Mouse (Mus musculus): Measurements from ENCODE around the gene Rhbdd2. TPM values are rescaled to one million over a fixed set of nuclear protein-coding genes. Genes with fewer than 3 reads are reported as not detected.

Gene Rhbdd2
- polyA plus RNA-seq, 1 experiment, result 13.9 TPM

GRCm38 (mm10) chr5:135621725-135622124 is 10.7 kb upstream of the Rhbdd2 start:
- TF ChIP-seq POLR2A (IDR thresholded peaks at IDR 0.05; ENCODE audit: borderline replicate concordance, low read depth, low read length) (no peak), CTCF (IDR thresholded peaks at IDR 0.05; ENCODE audit: low read depth, low read length) (no peak)
- no peak overlapping the region for H3K27ac ChIP-seq (ENCODE audit: insufficient read depth, low read depth, low read length)
- H3K4me1 ChIP-seq (ENCODE audit: control insufficient read depth, insufficient read depth, low read length), result no peaks in the 10 kb centered on the region
- H3K4me3 ChIP-seq (ENCODE audit: insufficient read depth, low read length), result no peak overlapping the region

GRCm38 (mm10) chr5:135623006-135623563 is 9.3 kb upstream of the Rhbdd2 start:
- TF ChIP-seq POLR2A (IDR thresholded peaks at IDR 0.05; ENCODE audit: borderline replicate concordance, low read depth, low read length) (no peak), CTCF (IDR thresholded peaks at IDR 0.05; ENCODE audit: low read depth, low read length) (no peak)
- Histone ChIP-seq H3K4me1 (ENCODE audit: control insufficient read depth, insufficient read depth, low read length) (no peaks in the 10 kb centered on the region), H3K27ac (ENCODE audit: insufficient read depth, low read depth, low read length) (no peak overlapping the region), H3K4me3 (ENCODE audit: insufficient read depth, low read length) (no peak overlapping the region)

- no peak overlapping the region for H3K4me3 ChIP-seq (ENCODE audit: insufficient read depth, low read length)
- TF ChIP-seq POLR2A (IDR thresholded peaks at IDR 0.05; ENCODE audit: borderline replicate concordance, low read depth, low read length) (no peak), CTCF (IDR thresholded peaks at IDR 0.05; ENCODE audit: low read depth, low read length) (no peak)
- peaks cover 5% of the 10 kb centered on the region; the same call in 1 of the 2 replicates for H3K4me1 ChIP-seq (ENCODE audit: control insufficient read depth, insufficient read depth, low read length)
- no peak overlapping the region for H3K27ac ChIP-seq (ENCODE audit: insufficient read depth, low read depth, low read length)
Observed at GRCm38 (mm10) chr5:135628916-135629315, 3.5 kb upstream of the Rhbdd2 start.

- TF ChIP-seq POLR2A (IDR thresholded peaks at IDR 0.05; ENCODE audit: borderline replicate concordance, low read depth, low read length), result no peak
- no peak for TF ChIP-seq CTCF (IDR thresholded peaks at IDR 0.05; ENCODE audit: low read depth, low read length)
- Histone ChIP-seq H3K4me3 (ENCODE audit: insufficient read depth, low read length) (no peak overlapping the region), H3K4me1 (ENCODE audit: control insufficient read depth, insufficient read depth, low read length) (peaks cover 5% of the 10 kb centered on the region; the same call in 1 of the 2 replicates), H3K27ac (ENCODE audit: insufficient read depth, low read depth, low read length) (no peak overlapping the region)
Observed at GRCm38 (mm10) chr5:135629401-135629800, 3.0 kb upstream of the Rhbdd2 start.

GRCm38 (mm10) chr5:135630598-135630997 is 1.8 kb upstream of the Rhbdd2 start:
- TF ChIP-seq POLR2A (IDR thresholded peaks at IDR 0.05; ENCODE audit: borderline replicate concordance, low read depth, low read length) (no peak), CTCF (IDR thresholded peaks at IDR 0.05; ENCODE audit: low read depth, low read length) (peak; percentile 36; the same call in 1 of the 2 replicates)
- Histone ChIP-seq H3K4me1 (ENCODE audit: control insufficient read depth, insufficient read depth, low read length) (peaks cover 5% of the 10 kb centered on the region; the same call in 1 of the 2 replicates), H3K4me3 (ENCODE audit: insufficient read depth, low read length) (no peak overlapping the region), H3K27ac (ENCODE audit: insufficient read depth, low read depth, low read length) (no peak overlapping the region)

- peak overlapping the region; percentile 79 for H3K4me3 ChIP-seq (ENCODE audit: insufficient read depth, low read length)
- peaks cover 5% of the 10 kb centered on the region; the same call in 1 of the 2 replicates for H3K4me1 ChIP-seq (ENCODE audit: control insufficient read depth, insufficient read depth, low read length)
- H3K27ac ChIP-seq (ENCODE audit: insufficient read depth, low read depth, low read length), result no peak overlapping the region
- TF ChIP-seq CTCF (IDR thresholded peaks at IDR 0.05; ENCODE audit: low read depth, low read length), result no peak
- no peak for TF ChIP-seq POLR2A (IDR thresholded peaks at IDR 0.05; ENCODE audit: borderline replicate concordance, low read depth, low read length)
Observed at GRCm38 (mm10) chr5:135632797-135633144, 353 bp downstream of the Rhbdd2 start.

- H3K27ac ChIP-seq (ENCODE audit: insufficient read depth, low read depth, low read length), result no peak overlapping the region
- H3K4me1 ChIP-seq (ENCODE audit: control insufficient read depth, insufficient read depth, low read length), result peaks cover 3% of the 10 kb centered on the region; the same call in 1 of the 2 replicates
- no peak overlapping the region for H3K4me3 ChIP-seq (ENCODE audit: insufficient read depth, low read length)
- TF ChIP-seq CTCF (IDR thresholded peaks at IDR 0.05; ENCODE audit: low read depth, low read length) (no peak), POLR2A (IDR thresholded peaks at IDR 0.05; ENCODE audit: borderline replicate concordance, low read depth, low read length) (no peak)
Observed at GRCm38 (mm10) chr5:135639760-135640458, 7.5 kb downstream of the Rhbdd2 start.

GRCm38 (mm10) chr5:135640459-135640789 is 8.0 kb downstream of the Rhbdd2 start:
- Histone ChIP-seq H3K4me1 (ENCODE audit: control insufficient read depth, insufficient read depth, low read length) (peaks cover 6% of the 10 kb centered on the region; the same call in 1 of the 2 replicates), H3K4me3 (ENCODE audit: insufficient read depth, low read length) (no peak overlapping the region), H3K27ac (ENCODE audit: insufficient read depth, low read depth, low read length) (no peak overlapping the region)
- no peak for TF ChIP-seq CTCF (IDR thresholded peaks at IDR 0.05; ENCODE audit: low read depth, low read length)
- TF ChIP-seq POLR2A (IDR thresholded peaks at IDR 0.05; ENCODE audit: borderline replicate concordance, low read depth, low read length), result no peak

- H3K4me1 ChIP-seq (ENCODE audit: control insufficient read depth, insufficient read depth, low read length), result peaks cover 6% of the 10 kb centered on the region; the same call in 1 of the 2 replicates
- no peak overlapping the region for H3K4me3 ChIP-seq (ENCODE audit: insufficient read depth, low read length)
- no peak overlapping the region for H3K27ac ChIP-seq (ENCODE audit: insufficient read depth, low read depth, low read length)
- TF ChIP-seq CTCF (IDR thresholded peaks at IDR 0.05; ENCODE audit: low read depth, low read length) (no peak), POLR2A (IDR thresholded peaks at IDR 0.05; ENCODE audit: borderline replicate concordance, low read depth, low read length) (no peak)
Observed at GRCm38 (mm10) chr5:135641028-135641427, 8.6 kb downstream of the Rhbdd2 start.
